Mouse (Mus musculus) heart, embryonic 16.5 days (tissue): ENCODE results near the gene Calhm5. TPM values are rescaled to one million over a fixed set of nuclear protein-coding genes. Genes with fewer than 3 reads are reported as not detected.

Experiments
- polyA plus RNA-seq: library from polyadenylated mRNA; unstranded; fragments of >200 nt; fragmentation: Nextera tagmentation; extraction: Ambion mirVana; gene quantifications from 2 replicates; pipeline ENCODE4 v1.2.1, GENCODE M21; 2015

Calhm5 gene
- polyA plus RNA-seq, 1 experiment from 2014 or later: 1.8 TPM

Other genes starting within 250 kb of the Calhm5 start
- gene Sult3a1, start 238.8 kb downstream of the Calhm5 start, polyA plus RNA-seq: not detected in 2 replicates
- 0.20 and 0.25 TPM in 2 replicates for gene Rsph4a, start 191.4 kb downstream of the Calhm5 start, polyA plus RNA-seq
- gene Zup1, start 145.2 kb downstream of the Calhm5 start, polyA plus RNA-seq: 13.1 and 14.1 TPM in 2 replicates
- gene Rwdd1, start 76.9 kb downstream of the Calhm5 start, polyA plus RNA-seq: 89.5 and 94.5 TPM in 2 replicates
- not detected in 2 replicates for gene Trappc3l, start 58.9 kb downstream of the Calhm5 start, polyA plus RNA-seq
- gene Calhm4, start 52.2 kb downstream of the Calhm5 start, polyA plus RNA-seq: not detected in 2 replicates
- 0.59 and 1.8 TPM in 2 replicates for gene Calhm6, start 31.5 kb upstream of the Calhm5 start, polyA plus RNA-seq
- 12.2 and 13.9 TPM in 2 replicates for gene Dse, start 111.2 kb upstream of the Calhm5 start, polyA plus RNA-seq
- gene Tspyl1, start 185.7 kb upstream of the Calhm5 start, polyA plus RNA-seq: 72.4 and 72.9 TPM in 2 replicates
- 20.5 and 20.8 TPM in 2 replicates for gene Tspyl4, start 200.9 kb upstream of the Calhm5 start, polyA plus RNA-seq